Mouse (Mus musculus): ENCODE measurements around the gene Tmem132c. TPM values are rescaled to one million over a fixed set of nuclear protein-coding genes. Genes with fewer than 3 reads are reported as not detected.

Gene Tmem132c
- polyA plus RNA-seq, 1 experiment from 2014 or later = 0.68 TPM

DNA sequence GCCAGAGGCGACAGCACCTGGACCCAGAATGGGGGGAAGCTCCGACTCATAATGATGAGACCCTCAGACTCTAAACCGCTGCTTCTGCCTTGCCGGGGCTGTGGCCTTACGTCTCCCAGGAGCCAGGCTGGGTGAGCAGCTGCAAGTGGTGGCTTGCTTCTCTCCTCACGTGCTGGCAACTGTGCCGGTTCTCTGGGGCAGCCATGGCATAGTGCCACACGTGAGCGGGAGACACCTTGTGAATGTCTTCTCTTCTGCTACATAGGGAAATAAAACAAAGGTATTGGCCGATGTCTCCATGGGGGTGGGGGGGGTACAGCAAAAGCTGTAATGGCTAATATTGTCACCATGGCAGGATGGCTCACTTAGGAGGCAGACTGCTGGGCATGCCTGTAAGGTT is 214.5 kb downstream of the Tmem132c start:
- Histone ChIP-seq H3K4me3 (ENCODE audit: low read depth, low read length) (no peak overlapping the region), H3K36me3 (ENCODE audit: control insufficient read depth, insufficient read depth, low read length) (no peaks in the 10 kb centered on the region), H3K4me2 (ENCODE audit: low read length) (no peak overlapping the region), H3K9me3 (ENCODE audit: control insufficient read depth, low read length) (no peaks in the 10 kb centered on the region), H3K27ac (ENCODE audit: low read depth) (no peak overlapping the region), H3K27me3 (replicated peaks; ENCODE audit: control insufficient read depth, insufficient read depth, low read length) (no peaks in the 10 kb centered on the region), H3K4me1 (replicated peaks; ENCODE audit: control insufficient read depth, insufficient read depth, low read length) (no peaks in the 10 kb centered on the region), H3K9ac (ENCODE audit: low read length) (no peak overlapping the region)
- WGBS = 97% methylated on average over 10 of the region's 10 CpGs
- DNase-seq (ENCODE audit: low spot score) (no peak), ATAC-seq (replicated peaks; ENCODE audit: low FRiP score, low TSS enrichment, low read depth) (no peak)

DNA sequence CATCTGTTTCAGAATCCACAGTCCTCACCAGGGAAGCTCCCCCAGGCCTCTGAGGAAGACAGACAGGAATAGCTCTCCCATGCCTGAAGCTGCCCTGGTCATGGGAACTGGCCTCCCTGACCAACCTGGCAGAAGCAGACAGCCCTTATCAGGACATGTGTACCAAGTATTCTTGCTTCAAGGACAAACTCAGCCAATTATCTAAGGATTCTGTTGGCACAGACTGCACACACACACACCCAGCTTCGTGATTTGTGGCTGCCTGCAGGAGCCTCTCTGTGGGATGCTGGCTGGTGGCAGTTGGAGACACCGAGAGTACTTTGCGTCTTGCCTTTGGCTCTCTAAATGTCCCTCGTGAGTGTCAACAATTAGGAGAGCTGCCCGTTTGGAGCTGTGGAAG is 226.5 kb downstream of the Tmem132c start:
- no peak overlapping the region for H3K4me3 ChIP-seq (ENCODE audit: low read depth, low read length)
- H3K9ac ChIP-seq (ENCODE audit: low read length) = no peak overlapping the region
- no peaks in the 10 kb centered on the region for H3K9me3 ChIP-seq (ENCODE audit: control insufficient read depth, low read length)
- no peak overlapping the region for H3K27ac ChIP-seq (ENCODE audit: low read depth)
- no peaks in the 10 kb centered on the region for H3K27me3 ChIP-seq (replicated peaks; ENCODE audit: control insufficient read depth, insufficient read depth, low read length)
- no peaks in the 10 kb centered on the region for H3K36me3 ChIP-seq (ENCODE audit: control insufficient read depth, insufficient read depth, low read length)
- H3K4me1 ChIP-seq (replicated peaks; ENCODE audit: control insufficient read depth, insufficient read depth, low read length) = no peaks in the 10 kb centered on the region
- 40% methylated on average over 5 of the region's 5 CpGs for WGBS
- no peak overlapping the region for H3K4me2 ChIP-seq (ENCODE audit: low read length)
- DNase-seq (ENCODE audit: low spot score) (no peak), ATAC-seq (replicated peaks; ENCODE audit: low FRiP score, low TSS enrichment, low read depth) (no peak)

DNA sequence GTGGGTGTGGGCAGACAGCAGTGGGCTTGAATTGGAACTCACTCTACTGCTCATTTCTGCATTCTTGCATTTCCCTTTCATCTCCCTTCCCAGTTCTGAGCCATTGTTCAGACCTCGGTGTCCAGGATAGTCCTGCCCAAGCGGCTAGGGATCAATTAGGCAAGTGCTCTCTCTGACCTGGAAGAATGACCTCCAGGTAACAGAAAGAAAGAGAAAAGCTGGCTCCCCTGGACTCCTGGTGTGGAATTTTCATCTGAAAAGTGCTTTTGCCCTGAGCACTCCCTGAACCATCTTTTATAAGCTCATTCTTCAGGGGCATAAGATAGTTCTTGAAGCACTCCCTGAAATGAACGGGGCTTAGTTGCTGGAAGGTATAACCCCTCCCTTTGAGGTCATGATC is 228.7 kb downstream of the Tmem132c start:
- DNase-seq (ENCODE audit: low spot score) = no peak
- no peaks in the 10 kb centered on the region for H3K36me3 ChIP-seq (ENCODE audit: control insufficient read depth, insufficient read depth, low read length)
- no peak for ATAC-seq (replicated peaks; ENCODE audit: low FRiP score, low TSS enrichment, low read depth)
- H3K4me3 ChIP-seq (ENCODE audit: low read depth, low read length) = no peak overlapping the region
- no peaks in the 10 kb centered on the region for H3K9me3 ChIP-seq (ENCODE audit: control insufficient read depth, low read length)
- no peak overlapping the region for H3K9ac ChIP-seq (ENCODE audit: low read length)
- no peak overlapping the region for H3K4me2 ChIP-seq (ENCODE audit: low read length)
- H3K4me1 ChIP-seq (replicated peaks; ENCODE audit: control insufficient read depth, insufficient read depth, low read length) = no peaks in the 10 kb centered on the region
- H3K27me3 ChIP-seq (replicated peaks; ENCODE audit: control insufficient read depth, insufficient read depth, low read length) = no peaks in the 10 kb centered on the region
- 51% methylated on average over 3 of the region's 3 CpGs for WGBS
- no peak overlapping the region for H3K27ac ChIP-seq (ENCODE audit: low read depth)

DNA sequence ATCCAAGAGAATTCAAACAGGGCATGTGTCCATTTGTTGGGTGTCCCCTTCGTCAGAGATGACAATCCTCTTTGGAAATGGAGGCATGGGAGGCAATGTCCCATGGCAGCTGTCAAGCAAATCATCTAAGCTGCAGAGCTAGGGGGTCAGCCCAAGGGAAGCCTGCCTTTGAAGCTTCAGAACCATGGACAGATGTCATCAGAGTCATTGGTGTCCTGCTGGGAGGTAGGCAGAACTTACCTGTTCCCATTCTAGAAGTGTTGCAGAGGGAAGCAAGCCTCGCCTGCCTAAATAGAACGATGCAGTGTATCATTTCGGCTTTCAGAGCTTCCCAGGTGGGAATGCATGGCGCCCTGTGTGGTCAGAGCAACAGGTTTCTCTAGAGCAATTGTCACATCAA is 230.3 kb downstream of the Tmem132c start:
- Histone ChIP-seq H3K9ac (ENCODE audit: low read length) (no peak overlapping the region), H3K9me3 (ENCODE audit: control insufficient read depth, low read length) (no peaks in the 10 kb centered on the region), H3K4me3 (ENCODE audit: low read depth, low read length) (no peak overlapping the region), H3K36me3 (ENCODE audit: control insufficient read depth, insufficient read depth, low read length) (no peaks in the 10 kb centered on the region), H3K27ac (ENCODE audit: low read depth) (no peak overlapping the region), H3K4me1 (replicated peaks; ENCODE audit: control insufficient read depth, insufficient read depth, low read length) (no peaks in the 10 kb centered on the region), H3K4me2 (ENCODE audit: low read length) (no peak overlapping the region), H3K27me3 (replicated peaks; ENCODE audit: control insufficient read depth, insufficient read depth, low read length) (no peaks in the 10 kb centered on the region)
- 47% methylated on average over 5 of the region's 5 CpGs for WGBS
- ATAC-seq (replicated peaks; ENCODE audit: low FRiP score, low TSS enrichment, low read depth) = no peak
- no peak for DNase-seq (ENCODE audit: low spot score)

DNA sequence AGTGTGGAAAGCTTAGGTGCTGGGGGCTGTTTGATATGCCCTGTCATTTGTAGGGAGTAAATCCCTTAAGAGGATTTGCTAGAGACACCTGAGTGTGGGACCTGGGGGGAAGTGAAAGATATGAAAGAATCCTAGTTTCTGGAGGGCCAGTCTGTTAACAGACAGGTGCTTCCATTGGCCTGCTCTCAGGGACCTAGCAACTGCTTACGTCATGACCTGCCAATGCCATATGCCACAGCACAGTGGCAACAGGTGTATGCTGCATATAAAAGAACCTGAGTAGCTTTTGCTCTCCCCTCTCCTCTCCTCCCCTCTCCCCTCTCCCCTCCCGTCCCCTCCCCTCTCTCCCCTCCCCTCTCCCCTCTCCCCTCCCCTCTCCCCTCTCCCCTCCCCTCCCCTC is 232.1 kb downstream of the Tmem132c start:
- Histone ChIP-seq H3K4me1 (replicated peaks; ENCODE audit: control insufficient read depth, insufficient read depth, low read length) (no peaks in the 10 kb centered on the region), H3K4me3 (ENCODE audit: low read depth, low read length) (no peak overlapping the region), H3K9me3 (ENCODE audit: control insufficient read depth, low read length) (no peaks in the 10 kb centered on the region), H3K9ac (ENCODE audit: low read length) (no peak overlapping the region), H3K4me2 (ENCODE audit: low read length) (no peak overlapping the region), H3K36me3 (ENCODE audit: control insufficient read depth, insufficient read depth, low read length) (no peaks in the 10 kb centered on the region), H3K27me3 (replicated peaks; ENCODE audit: control insufficient read depth, insufficient read depth, low read length) (0 out of 2 replicates have a peak, but pooled peaks cover 2% of the 10 kb centered on the region), H3K27ac (ENCODE audit: low read depth) (no peak overlapping the region)
- ATAC-seq (replicated peaks; ENCODE audit: low FRiP score, low TSS enrichment, low read depth) = no peak
- WGBS = 52% methylated on average over 2 of the region's 2 CpGs
- no peak for DNase-seq (ENCODE audit: low spot score)

DNA sequence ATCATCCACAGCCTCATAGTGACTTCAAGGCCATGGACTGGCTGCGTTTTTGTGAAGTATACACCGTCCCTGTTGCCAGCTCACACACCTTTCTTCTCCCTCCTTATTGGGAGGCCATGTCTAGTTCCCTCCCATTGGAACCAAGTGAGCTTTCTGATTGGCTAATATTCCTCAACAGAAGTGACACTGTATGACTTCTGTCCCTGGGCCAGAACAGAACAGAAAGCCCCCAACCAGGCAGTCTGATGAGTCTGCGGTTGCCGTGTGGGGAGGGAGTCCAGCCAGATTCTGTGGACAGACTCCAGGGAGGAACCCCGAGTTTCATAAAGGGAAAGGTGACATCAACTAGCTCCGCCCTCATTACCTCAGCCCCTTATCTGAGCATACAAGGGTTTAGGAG is 233.2 kb downstream of the Tmem132c start:
- H3K9ac ChIP-seq (ENCODE audit: low read length) = no peak overlapping the region
- WGBS = 82% methylated on average over 6 of the region's 6 CpGs
- H3K9me3 ChIP-seq (ENCODE audit: control insufficient read depth, low read length) = no peaks in the 10 kb centered on the region
- H3K36me3 ChIP-seq (ENCODE audit: control insufficient read depth, insufficient read depth, low read length) = no peaks in the 10 kb centered on the region
- H3K27me3 ChIP-seq (replicated peaks; ENCODE audit: control insufficient read depth, insufficient read depth, low read length) = 0 out of 2 replicates have a peak, but pooled peaks cover 2% of the 10 kb centered on the region
- no peak overlapping the region for H3K4me2 ChIP-seq (ENCODE audit: low read length)
- DNase-seq (ENCODE audit: low spot score) (no peak), ATAC-seq (replicated peaks; ENCODE audit: low FRiP score, low TSS enrichment, low read depth) (no peak)
- no peaks in the 10 kb centered on the region for H3K4me1 ChIP-seq (replicated peaks; ENCODE audit: control insufficient read depth, insufficient read depth, low read length)
- H3K4me3 ChIP-seq (ENCODE audit: low read depth, low read length) = no peak overlapping the region
- H3K27ac ChIP-seq (ENCODE audit: low read depth) = no peak overlapping the region

DNA sequence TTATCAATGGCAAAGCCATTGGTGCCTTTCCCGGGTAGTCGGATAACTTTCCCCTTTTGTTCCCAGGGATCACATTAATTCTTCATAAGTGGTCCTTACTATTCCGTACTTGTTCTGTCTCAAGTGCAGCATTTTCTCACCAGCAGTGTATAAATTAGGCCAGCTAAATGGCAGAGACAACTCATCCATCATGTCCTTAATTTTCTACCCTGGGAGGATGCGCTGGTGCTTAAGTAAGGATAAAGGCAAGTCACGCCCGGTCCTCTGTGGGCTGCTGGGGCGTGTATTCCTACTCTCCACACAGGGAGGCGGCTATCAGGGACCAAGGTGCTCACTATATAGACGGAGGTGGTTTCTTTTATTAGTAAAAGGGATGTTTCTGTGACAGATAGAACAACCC is 236.2 kb downstream of the Tmem132c start:
- Histone ChIP-seq H3K9me3 (ENCODE audit: control insufficient read depth, low read length) (no peaks in the 10 kb centered on the region), H3K4me3 (ENCODE audit: low read depth, low read length) (no peak overlapping the region), H3K4me2 (ENCODE audit: low read length) (no peak overlapping the region), H3K36me3 (ENCODE audit: control insufficient read depth, insufficient read depth, low read length) (no peaks in the 10 kb centered on the region), H3K27me3 (replicated peaks; ENCODE audit: control insufficient read depth, insufficient read depth, low read length) (0 out of 2 replicates have a peak, but pooled peaks cover 2% of the 10 kb centered on the region), H3K9ac (ENCODE audit: low read length) (no peak overlapping the region), H3K27ac (ENCODE audit: low read depth) (no peak overlapping the region), H3K4me1 (replicated peaks; ENCODE audit: control insufficient read depth, insufficient read depth, low read length) (no peaks in the 10 kb centered on the region)
- ATAC-seq (replicated peaks; ENCODE audit: low FRiP score, low TSS enrichment, low read depth) (no peak), DNase-seq (ENCODE audit: low spot score) (no peak)
- 24% methylated on average over 9 of the region's 9 CpGs for whole genome bisulfite sequencing

DNA sequence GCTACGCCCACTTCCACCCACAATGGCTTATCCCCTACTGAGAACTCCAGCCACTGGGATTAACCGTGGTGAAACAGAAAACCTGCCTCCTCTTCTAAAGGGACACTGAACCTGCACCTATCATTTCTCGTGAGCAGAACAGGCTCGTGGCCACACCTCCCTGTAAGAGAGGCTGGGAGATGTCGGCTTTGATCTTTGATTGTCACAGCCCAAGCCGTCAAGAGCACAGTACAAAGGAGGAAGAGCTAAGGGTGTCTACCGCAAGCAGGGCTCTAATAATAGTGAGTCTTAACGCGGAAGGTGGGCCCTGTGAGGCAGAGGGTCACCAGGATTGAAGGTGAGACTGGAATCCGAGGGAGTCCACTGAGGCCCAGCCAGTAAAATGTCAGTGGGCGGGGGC is 236.7 kb downstream of the Tmem132c start:
- H3K9me3 ChIP-seq (ENCODE audit: control insufficient read depth, low read length) = no peaks in the 10 kb centered on the region
- no peak overlapping the region for H3K27ac ChIP-seq (ENCODE audit: low read depth)
- H3K4me1 ChIP-seq (replicated peaks; ENCODE audit: control insufficient read depth, insufficient read depth, low read length) = no peaks in the 10 kb centered on the region
- ATAC-seq (replicated peaks; ENCODE audit: low FRiP score, low TSS enrichment, low read depth) = no peak
- H3K9ac ChIP-seq (ENCODE audit: low read length) = no peak overlapping the region
- no peak for DNase-seq (ENCODE audit: low spot score)
- no peak overlapping the region for H3K4me3 ChIP-seq (ENCODE audit: low read depth, low read length)
- WGBS = 16% methylated on average over 11 of the region's 11 CpGs
- H3K27me3 ChIP-seq (replicated peaks; ENCODE audit: control insufficient read depth, insufficient read depth, low read length) = 0 out of 2 replicates have a peak, but pooled peaks cover 2% of the 10 kb centered on the region
- H3K4me2 ChIP-seq (ENCODE audit: low read length) = no peak overlapping the region
- H3K36me3 ChIP-seq (ENCODE audit: control insufficient read depth, insufficient read depth, low read length) = no peaks in the 10 kb centered on the region

DNA sequence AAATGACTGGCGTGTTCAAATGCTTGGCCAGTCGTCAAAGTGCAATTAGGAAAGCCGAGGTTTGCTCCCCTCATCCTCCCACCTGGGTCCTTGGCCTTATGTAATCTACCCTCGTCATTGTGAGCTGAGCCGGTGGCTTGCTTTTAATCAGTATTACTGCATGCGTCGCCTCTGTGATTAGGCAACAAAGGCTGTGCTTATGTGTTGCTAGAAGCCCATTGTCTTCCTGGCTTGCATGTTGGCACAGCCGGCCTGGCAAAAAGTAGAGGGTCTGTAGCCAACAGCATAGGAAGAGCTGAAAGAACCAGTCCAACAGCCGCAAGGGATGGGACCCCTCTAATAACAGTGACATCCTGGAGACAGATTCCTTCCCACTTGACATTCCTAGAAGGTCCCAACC is 239.3 kb downstream of the Tmem132c start:
- Histone ChIP-seq H3K36me3 (ENCODE audit: control insufficient read depth, insufficient read depth, low read length) (no peaks in the 10 kb centered on the region), H3K27me3 (replicated peaks; ENCODE audit: control insufficient read depth, insufficient read depth, low read length) (0 out of 2 replicates have a peak, but pooled peaks cover 2% of the 10 kb centered on the region), H3K4me3 (ENCODE audit: low read depth, low read length) (no peak overlapping the region), H3K27ac (ENCODE audit: low read depth) (no peak overlapping the region), H3K4me1 (replicated peaks; ENCODE audit: control insufficient read depth, insufficient read depth, low read length) (0 out of 2 replicates have a peak, but pooled peaks cover 11% of the 10 kb centered on the region), H3K9me3 (ENCODE audit: control insufficient read depth, low read length) (no peaks in the 10 kb centered on the region), H3K9ac (ENCODE audit: low read length) (no peak overlapping the region), H3K4me2 (ENCODE audit: low read length) (no peak overlapping the region)
- DNase-seq (ENCODE audit: low spot score) = no peak
- no peak for ATAC-seq (replicated peaks; ENCODE audit: low FRiP score, low TSS enrichment, low read depth)
- 77% methylated on average over 9 of the region's 9 CpGs for WGBS

All from intestine, embryonic 14.5 days (tissue).